Mouse (Mus musculus) lung, embryonic 15.5 days (tissue): ENCODE measurements at regions not wholly inside any gene's neighbourhood (a gene's known extent, or its start where the extent isn't known, plus 50 kb on each side); places are given as distances from the start of the nearest gene placed in this dataset.

Source experiments
- ATAC-seq: fragments of 200-750 bp; cut with Nextera tagmentation; 2 replicates; pipeline ENCODE4 v1.8.0; 2017; ENCODE audit warnings: moderate number of reproducible peaks, borderline replicate concordance; ENCODE audit not compliant: low FRiP score, low TSS enrichment; ENCODE audit errors: extremely low read depth
- H3K27ac ChIP-seq: fragments of 300-500 bp; sonication (generic); 2 replicates; pipeline ENCODE4 v1.5.1; 2015; ENCODE audit warnings: moderate library complexity, mild to moderate bottlenecking, inconsistent platforms
- H3K27me3 ChIP-seq: fragments of 300-500 bp; sonication (generic); 2 replicates; pipeline ENCODE4 v1.6.1; 2015; ENCODE audit warnings: inconsistent platforms
- H3K36me3 ChIP-seq: fragments of 300-500 bp; sonication (generic); 2 replicates; pipeline ENCODE4 v1.6.1; 2015; ENCODE audit warnings: inconsistent platforms
- H3K4me1 ChIP-seq: fragments of 300-500 bp; sonication (generic); 2 replicates; pipeline ENCODE4 v1.6.1; 2015; ENCODE audit warnings: inconsistent platforms
- H3K4me2 ChIP-seq: fragments of 300-500 bp; sonication (generic); 2 replicates; pipeline ENCODE4 v1.6.1; 2015; ENCODE audit warnings: inconsistent platforms, mild to moderate bottlenecking, moderate library complexity
- H3K4me3 ChIP-seq: fragments of 300-500 bp; sonication (generic); 2 replicates; pipeline ENCODE4 v1.5.1; 2015; ENCODE audit warnings: mild to moderate bottlenecking, inconsistent platforms
- H3K9ac ChIP-seq: fragments of 300-500 bp; sonication (generic); 2 replicates; pipeline ENCODE4 v1.6.1; 2015; ENCODE audit warnings: inconsistent platforms
- H3K9me3 ChIP-seq: fragments of 300-500 bp; sonication (generic); 2 replicates; pipeline ENCODE4 v1.6.1; 2016; ENCODE audit warnings: inconsistent platforms
- WGBS: fragments of 180-500 bp; shearing (Covaris S2); methylation state at CpG from one replicate; pipeline ENCODE4 v1.1.7; 2015; 5-methylcytosine and 5-hydroxymethylcytosine counted together

DNA sequence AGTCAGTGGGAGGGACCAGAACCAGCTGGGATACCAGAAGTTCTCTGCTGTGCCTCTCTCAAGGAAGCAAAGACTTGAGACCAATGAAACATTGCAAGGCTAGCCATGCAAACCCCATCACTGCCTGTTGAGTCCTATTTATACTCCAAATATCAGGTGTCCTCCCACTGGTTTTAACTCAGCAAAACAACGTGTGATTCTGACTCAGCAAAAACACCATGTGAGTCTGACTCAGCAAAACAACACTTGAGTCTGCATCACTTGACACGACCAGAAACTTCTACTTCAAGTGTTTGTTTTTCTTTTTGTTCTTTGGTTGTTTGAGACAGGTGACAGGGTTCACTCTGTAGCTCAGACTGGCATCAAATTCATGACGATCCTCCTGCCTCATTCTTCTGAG lies 204.6 kb upstream of the Ctbp2 start:
- Histone ChIP-seq H3K4me1 (no peaks in the 10 kb centered on the region), H3K9ac (no peak overlapping the region), H3K36me3 (no peaks in the 10 kb centered on the region), H3K4me2 (no peak overlapping the region), H3K27me3 (no peaks in the 10 kb centered on the region), H3K27ac (no peak overlapping the region), H3K4me3 (no peak overlapping the region), H3K9me3 (no peaks in the 10 kb centered on the region)
- no peak for ATAC-seq
- 52% methylated on average over 3 of the region's 3 CpGs for WGBS

DNA sequence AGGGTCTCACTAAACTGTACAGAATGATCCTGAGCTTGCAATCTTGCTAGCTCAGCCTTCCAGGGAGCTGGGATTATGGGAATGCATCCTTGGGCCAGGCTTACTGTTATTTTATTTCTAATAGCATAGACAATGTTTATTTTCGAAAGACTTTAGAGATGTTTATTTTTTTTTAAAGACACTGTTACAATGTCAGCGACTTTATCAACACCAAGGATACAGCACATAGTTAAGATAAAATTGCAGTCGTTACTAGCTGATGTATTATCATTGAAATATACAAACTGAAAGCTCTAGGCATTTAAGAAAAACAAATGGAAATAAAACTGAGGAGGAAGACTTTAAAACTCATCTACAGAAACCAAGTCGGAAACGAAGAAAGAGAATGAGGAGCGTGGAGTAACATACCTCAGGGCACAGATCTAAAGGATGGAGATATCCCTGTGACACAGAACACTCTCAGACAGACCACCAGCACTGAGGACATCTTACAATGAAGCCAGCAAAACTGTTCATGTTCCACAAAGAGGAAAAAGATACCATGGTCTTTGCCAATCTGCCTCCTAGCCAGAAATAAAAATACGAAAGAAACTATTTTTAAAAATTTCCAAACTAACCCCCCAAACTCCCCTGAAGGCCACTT lies 201.5 kb upstream of the Ctbp2 start:
- H3K27me3 ChIP-seq = no peaks in the 10 kb centered on the region
- 35% methylated on average over 7 of the region's 7 CpGs for WGBS
- H3K9ac ChIP-seq = no peak overlapping the region
- no peaks in the 10 kb centered on the region for H3K4me1 ChIP-seq
- no peak overlapping the region for H3K4me3 ChIP-seq
- H3K4me2 ChIP-seq = no peak overlapping the region
- H3K9me3 ChIP-seq = no peaks in the 10 kb centered on the region
- H3K27ac ChIP-seq = 0 out of 2 replicates have a peak overlapping the region, but pooled peaks have one; percentile 14
- H3K36me3 ChIP-seq = no peaks in the 10 kb centered on the region
- ATAC-seq = peak; percentile 55; the same call in 1 of the 2 replicates

DNA sequence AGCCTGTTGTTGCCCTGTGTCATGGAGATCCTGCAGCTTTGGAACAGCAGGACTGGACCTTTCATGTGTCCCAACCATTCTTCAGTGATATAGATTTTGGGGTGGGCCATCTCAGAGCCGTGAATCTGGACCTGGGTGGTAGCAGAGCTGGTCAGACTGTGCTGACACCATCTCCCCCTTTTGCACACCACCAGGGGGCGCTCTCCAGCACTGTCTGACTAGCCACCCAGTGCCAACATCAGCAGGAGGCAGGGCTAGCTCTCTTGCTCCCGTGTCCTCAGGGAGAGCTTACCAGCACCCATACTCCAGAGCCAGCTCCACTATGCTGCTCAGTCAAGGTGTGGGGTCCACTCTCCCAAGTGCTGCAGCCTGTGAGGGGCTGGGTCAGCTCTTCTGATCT lies 199.8 kb upstream of the Ctbp2 start:
- Histone ChIP-seq H3K36me3 (no peaks in the 10 kb centered on the region), H3K9ac (no peak overlapping the region), H3K4me3 (no peak overlapping the region), H3K27me3 (no peaks in the 10 kb centered on the region), H3K9me3 (no peaks in the 10 kb centered on the region), H3K4me2 (no peak overlapping the region), H3K4me1 (no peaks in the 10 kb centered on the region), H3K27ac (no peak overlapping the region)
- WGBS = 70% methylated on average over 3 of the region's 3 CpGs
- ATAC-seq = peak; percentile 51; the same call in 1 of the 2 replicates

DNA sequence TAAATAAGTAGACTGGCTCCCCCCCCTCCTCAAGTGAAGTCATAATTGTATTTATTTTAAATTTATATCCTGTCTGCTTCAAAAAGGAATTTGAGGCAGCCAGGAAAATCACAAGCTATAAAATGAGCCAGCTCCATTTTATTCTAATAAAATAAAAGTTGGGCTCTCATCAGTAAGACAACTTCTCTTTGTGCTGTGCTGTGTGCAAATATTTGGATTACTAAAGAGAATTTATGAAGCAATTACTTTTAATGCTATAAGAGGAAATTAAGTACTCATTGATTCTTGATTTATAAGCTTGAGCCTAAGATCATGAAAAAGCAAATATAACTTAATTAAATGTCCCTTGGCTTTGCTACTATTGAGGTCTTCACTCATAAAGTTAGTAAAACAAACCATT lies 193.4 kb upstream of the Ctbp2 start:
- H3K4me3 ChIP-seq = no peak overlapping the region
- H3K36me3 ChIP-seq = no peaks in the 10 kb centered on the region
- no peaks in the 10 kb centered on the region for H3K27me3 ChIP-seq
- no peak overlapping the region for H3K27ac ChIP-seq
- H3K9ac ChIP-seq = no peak overlapping the region
- no peak overlapping the region for H3K4me2 ChIP-seq
- no peaks in the 10 kb centered on the region for H3K9me3 ChIP-seq
- no peak for ATAC-seq
- peaks cover 9% of the 10 kb centered on the region for H3K4me1 ChIP-seq

DNA sequence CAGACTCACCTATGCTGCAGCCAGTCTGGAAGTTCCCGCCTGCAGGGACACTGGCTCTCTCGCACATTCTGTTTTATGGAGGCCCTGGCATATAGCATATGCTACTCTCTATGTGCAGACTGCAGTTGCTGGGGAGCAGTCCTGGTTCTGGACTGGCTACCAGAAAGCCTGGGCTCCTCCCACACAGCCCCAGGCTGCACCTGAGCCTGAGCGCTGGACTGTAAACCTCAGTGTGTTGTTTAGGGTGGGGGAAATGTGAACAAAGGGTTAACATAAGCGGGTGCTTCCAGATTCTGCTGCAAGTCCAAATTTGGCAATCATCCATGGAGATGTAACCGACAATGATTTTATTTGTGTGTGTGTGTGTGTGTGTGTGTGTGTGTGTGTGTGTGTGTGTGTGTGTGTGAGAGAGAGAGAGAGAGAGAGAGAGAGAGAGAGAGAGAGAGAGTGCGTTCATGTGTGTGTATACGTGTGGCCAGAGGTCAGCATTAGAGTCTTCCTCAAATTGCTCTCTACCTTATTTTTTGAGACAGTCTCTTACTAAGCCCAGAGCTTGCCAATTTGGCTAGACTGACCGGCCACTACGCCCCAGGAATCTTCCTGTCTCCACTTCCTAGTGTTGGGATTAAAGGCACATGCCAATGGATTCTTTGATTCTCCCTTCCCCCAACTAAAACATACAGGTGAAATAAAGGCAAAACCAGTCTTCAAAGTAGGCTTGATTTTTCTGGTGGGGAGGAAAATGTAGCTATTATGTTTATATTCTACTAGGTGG lies 192.7 kb upstream of the Ctbp2 start:
- Histone ChIP-seq H3K36me3 (no peaks in the 10 kb centered on the region), H3K4me3 (no peak overlapping the region), H3K9ac (no peak overlapping the region), H3K4me2 (no peak overlapping the region), H3K4me1 (peaks cover 9% of the 10 kb centered on the region), H3K27ac (no peak overlapping the region), H3K27me3 (no peaks in the 10 kb centered on the region), H3K9me3 (no peaks in the 10 kb centered on the region)
- 36% methylated on average over 9 of the region's 9 CpGs for WGBS
- peak; percentile 19; the same call in 1 of the 2 replicates for ATAC-seq

DNA sequence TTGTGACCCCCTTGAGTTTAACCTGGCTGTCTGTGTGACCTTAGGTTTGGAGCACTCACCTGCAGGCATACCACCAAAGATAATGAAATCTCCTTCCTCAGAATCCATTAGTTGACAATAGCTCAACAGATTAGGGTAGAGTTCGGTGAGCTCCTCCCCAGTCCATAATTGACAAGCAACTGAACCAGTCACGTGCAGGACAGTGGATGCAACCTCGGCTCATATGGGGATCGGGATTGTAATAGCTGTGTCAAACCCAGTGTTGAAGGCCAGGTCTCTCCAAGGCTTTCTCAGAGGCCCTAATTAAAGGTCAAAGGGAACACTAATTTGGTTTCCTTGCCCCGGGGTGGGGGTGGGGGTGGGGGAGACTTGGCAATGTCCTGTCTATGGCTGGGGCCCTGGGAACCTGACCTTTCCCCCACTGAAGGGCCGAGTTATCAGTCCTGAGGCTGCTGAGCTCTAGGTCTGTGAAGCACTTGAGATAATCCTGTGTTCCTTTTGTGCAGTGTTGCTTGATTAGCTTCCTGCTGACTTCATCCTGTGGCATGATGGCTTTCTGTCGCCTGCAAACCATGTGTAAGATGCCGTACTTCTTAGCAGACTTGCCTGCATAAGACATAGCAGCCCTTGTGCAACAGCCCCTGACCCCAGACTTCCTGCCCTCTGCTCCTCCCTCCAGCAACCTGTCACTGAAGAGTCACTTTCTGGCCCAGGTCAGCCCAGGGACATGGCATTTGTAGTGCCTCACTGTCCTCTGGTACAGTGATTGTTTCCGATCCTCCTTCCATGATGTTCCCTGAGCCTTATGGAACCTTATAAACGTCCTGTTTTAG lies 191.3 kb upstream of the Ctbp2 start:
- peak; percentile 42; the same call in 1 of the 2 replicates for ATAC-seq
- H3K4me3 ChIP-seq = no peak overlapping the region
- no peaks in the 10 kb centered on the region for H3K27me3 ChIP-seq
- H3K9ac ChIP-seq = no peak overlapping the region
- WGBS = 42% methylated on average over 10 of the region's 10 CpGs
- H3K36me3 ChIP-seq = no peaks in the 10 kb centered on the region
- no peak overlapping the region for H3K27ac ChIP-seq
- H3K4me1 ChIP-seq = peaks cover 9% of the 10 kb centered on the region
- H3K9me3 ChIP-seq = no peaks in the 10 kb centered on the region
- no peak overlapping the region for H3K4me2 ChIP-seq

DNA sequence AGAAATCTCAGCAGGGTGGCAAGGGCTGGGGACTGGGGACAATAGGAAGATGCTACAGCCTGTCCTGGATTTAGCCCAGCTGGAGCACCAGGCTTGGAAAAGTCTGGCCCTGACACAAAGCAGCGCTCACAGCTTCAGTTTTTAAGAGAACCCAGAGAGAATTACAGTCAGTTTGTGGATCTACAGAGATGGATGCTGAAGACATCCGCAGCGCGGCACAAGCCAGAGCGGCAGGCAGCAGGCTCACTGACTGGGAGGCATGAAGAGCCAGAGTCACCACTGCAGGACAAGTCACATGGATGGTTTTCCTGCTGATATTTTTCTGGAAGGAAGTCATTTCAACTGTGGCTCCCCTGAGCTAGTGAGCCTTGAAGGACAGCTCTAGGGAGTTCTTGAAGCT lies 189.0 kb upstream of the Ctbp2 start:
- no peak overlapping the region for H3K9ac ChIP-seq
- H3K9me3 ChIP-seq = no peaks in the 10 kb centered on the region
- H3K27ac ChIP-seq = no peak overlapping the region
- H3K4me3 ChIP-seq = no peak overlapping the region
- H3K4me1 ChIP-seq = peaks cover 9% of the 10 kb centered on the region
- no peak for ATAC-seq
- H3K4me2 ChIP-seq = no peak overlapping the region
- no peaks in the 10 kb centered on the region for H3K27me3 ChIP-seq
- H3K36me3 ChIP-seq = no peaks in the 10 kb centered on the region
- 58% methylated on average over 5 of the region's 5 CpGs for WGBS

DNA sequence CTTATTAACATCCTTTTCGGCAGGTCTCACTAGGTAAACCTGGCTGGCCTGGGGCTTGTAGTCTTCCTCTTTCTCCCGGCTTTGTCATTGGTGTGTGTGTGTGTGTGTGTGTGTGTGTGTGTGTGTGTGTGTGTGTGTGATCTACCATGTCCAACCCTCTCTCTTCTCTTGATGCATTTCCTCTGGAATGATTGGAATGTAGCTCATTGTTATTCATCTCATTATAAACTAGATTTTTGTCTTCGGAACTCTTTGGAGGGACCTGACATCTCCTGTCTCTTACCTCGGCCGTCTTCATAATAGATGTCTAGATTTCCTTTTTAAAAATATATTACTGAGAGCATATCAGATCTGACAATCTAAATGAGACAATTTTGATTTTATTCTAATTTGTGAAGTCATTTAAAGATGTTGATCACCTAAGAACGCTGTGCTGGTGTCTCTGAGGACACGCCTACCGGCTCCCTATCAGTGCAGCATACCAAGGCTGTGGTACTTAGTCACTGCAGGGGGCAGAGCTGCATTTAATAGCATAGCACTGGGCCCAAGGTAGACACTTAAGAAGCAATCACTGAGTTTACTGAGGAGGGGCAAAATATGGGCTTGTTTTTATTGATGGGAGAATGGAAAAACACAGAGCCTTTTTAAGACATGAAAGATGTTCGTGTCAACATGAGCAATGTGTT lies 187.1 kb upstream of the Ctbp2 start:
- WGBS = 49% methylated on average over 9 of the region's 9 CpGs
- H3K36me3 ChIP-seq = no peaks in the 10 kb centered on the region
- no peak overlapping the region for H3K4me2 ChIP-seq

DNA sequence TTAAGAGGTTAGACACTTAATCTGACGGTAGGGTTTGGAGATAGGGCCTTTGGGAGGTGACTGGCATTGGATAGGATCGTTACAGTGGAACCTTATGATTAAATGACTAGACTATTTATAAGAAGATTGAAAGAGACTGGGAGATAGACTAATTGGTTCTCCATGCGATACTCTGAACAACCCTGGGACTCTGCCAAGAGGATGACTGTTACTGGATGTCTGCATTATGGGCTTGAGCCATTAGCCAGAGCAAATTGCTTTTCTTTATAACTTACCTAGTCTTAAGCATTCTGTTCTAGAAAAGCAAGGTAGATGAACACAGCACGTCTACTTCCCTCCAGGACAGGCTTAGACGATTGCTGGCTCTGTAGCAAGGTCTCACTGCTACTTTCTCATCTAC lies 180.3 kb upstream of the Ctbp2 start:
- H3K27me3 ChIP-seq = no peaks in the 10 kb centered on the region
- no peak overlapping the region for H3K4me2 ChIP-seq
- H3K4me1 ChIP-seq = no peaks in the 10 kb centered on the region
- H3K27ac ChIP-seq = no peak overlapping the region
- ATAC-seq = no peak
- no peak overlapping the region for H3K9ac ChIP-seq
- H3K4me3 ChIP-seq = no peak overlapping the region
- H3K36me3 ChIP-seq = no peaks in the 10 kb centered on the region
- no peaks in the 10 kb centered on the region for H3K9me3 ChIP-seq
- 46% methylated on average over 5 of the region's 5 CpGs for WGBS

More for the DNA sequence above, 187.1 kb upstream of the Ctbp2 start:
- Histone ChIP-seq H3K4me3 (no peak overlapping the region), H3K9ac (no peak overlapping the region), H3K9me3 (no peaks in the 10 kb centered on the region), H3K27me3 (no peaks in the 10 kb centered on the region), H3K4me1 (no peaks in the 10 kb centered on the region), H3K27ac (no peak overlapping the region)
- no peak for ATAC-seq

DNA sequence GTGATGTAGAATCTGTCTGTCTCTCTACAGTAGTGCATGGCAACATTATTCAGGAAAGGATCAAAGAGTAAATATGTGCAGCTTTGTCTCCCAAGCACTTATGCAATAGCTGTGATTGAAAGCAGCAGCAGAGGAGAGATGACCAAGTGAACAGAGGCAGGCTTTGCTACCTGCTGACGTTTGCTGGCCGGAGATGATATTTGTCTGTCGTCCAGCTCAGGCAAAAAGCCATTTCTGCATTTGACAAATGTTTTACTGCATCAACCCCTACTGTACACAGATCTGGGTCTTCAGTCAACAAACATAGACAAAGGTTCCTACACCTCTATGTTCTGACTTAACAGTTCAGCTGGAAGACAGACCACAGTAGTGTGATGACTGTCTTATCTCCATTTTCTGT lies 166.3 kb upstream of the Ctbp2 start:
- Histone ChIP-seq H3K27ac (no peak overlapping the region), H3K4me3 (no peak overlapping the region), H3K9ac (no peak overlapping the region), H3K4me1 (no peaks in the 10 kb centered on the region), H3K9me3 (no peaks in the 10 kb centered on the region), H3K27me3 (no peaks in the 10 kb centered on the region), H3K4me2 (no peak overlapping the region), H3K36me3 (no peaks in the 10 kb centered on the region)
- ATAC-seq = no peak
- 77% methylated on average over 3 of the region's 3 CpGs for WGBS

DNA sequence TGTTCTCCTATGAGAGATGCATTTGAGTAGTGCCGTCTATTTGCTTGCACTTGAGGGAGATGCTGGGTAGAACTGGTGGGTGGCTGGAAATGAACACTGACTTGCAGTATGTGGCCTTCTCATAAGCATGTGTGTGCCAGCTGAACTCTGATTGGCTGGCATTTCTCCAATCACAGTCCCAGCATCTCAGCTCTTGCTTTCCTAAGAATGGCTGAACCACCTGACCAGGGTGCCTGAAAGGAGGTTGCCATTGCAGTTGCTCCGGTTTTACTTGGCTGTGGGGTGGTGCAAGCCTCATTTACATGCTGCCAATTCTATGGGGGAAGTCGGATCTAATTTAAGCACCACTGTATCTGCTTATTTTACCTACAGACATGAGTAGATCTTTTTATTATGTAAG lies 164.1 kb upstream of the Ctbp2 start:
- Histone ChIP-seq H3K27ac (no peak overlapping the region), H3K27me3 (no peaks in the 10 kb centered on the region), H3K36me3 (no peaks in the 10 kb centered on the region), H3K9me3 (no peaks in the 10 kb centered on the region), H3K4me2 (no peak overlapping the region), H3K9ac (no peak overlapping the region), H3K4me1 (no peaks in the 10 kb centered on the region), H3K4me3 (no peak overlapping the region)
- no peak for ATAC-seq
- 71% methylated on average over 3 of the region's 3 CpGs for WGBS
